Mouse (Mus musculus): Measurements from ENCODE around the gene Hoxa6.

GRCm38 (mm10) chr6:52245757-52246142, 37.2 kb upstream of the Hoxa6 start, which contains the start of gene Hoxa11:
- no peak for TF ChIP-seq CTCF (IDR thresholded peaks at IDR 0.05; ENCODE audit: extremely low read depth, insufficient read depth, insufficient read length, insufficient replicate concordance)
- no peak for TF ChIP-seq POLR2A (IDR thresholded peaks at IDR 0.05; ENCODE audit: low read depth, low read length)

All from spleen, adult 2 months (tissue).